Mouse (Mus musculus): ENCODE data around the gene Tmem263. TPM values are rescaled to one million over a fixed set of nuclear protein-coding genes. Genes with fewer than 3 reads are reported as not detected.

Tmem263 gene
- polyA plus RNA-seq, 1 experiment from 2014 or later: 49.7 TPM

DNA sequence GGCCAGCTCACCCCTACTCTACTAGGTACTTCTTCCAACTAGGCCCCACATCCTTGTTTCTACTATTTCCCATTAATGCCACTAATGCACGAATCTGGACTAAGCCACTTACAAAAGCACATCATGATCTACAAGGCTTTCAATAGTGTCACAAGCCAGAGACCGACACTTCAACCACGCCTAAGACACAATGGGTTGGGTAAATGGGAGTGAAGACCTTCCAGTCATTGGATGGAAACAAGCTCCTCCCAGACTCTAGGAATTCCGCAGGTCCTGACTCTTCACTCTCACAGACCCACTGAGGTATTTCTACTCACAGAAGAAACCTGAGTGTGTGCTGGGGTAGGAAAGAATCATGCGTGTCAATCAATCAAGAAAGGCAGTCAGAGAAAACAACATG lies 62.9 kb downstream of the Tmem263 start:
- WGBS: 89% methylated on average over 5 of the region's 5 CpGs
- no peak for ATAC-seq (replicated peaks; ENCODE audit: low FRiP score, low read depth)
- no peaks in the 10 kb centered on the region; the same call in 1 of the 2 replicates for H3K4me1 ChIP-seq (replicated peaks; ENCODE audit: insufficient read depth, low read length)

More for the DNA sequence above, 62.9 kb downstream of the Tmem263 start:
- Histone ChIP-seq H3K27ac (no peak overlapping the region), H3K36me3 (ENCODE audit: insufficient read depth, low read length) (no peaks in the 10 kb centered on the region), H3K4me3 (replicated peaks; ENCODE audit: low read depth, low read length) (no peak overlapping the region), H3K4me2 (ENCODE audit: low read length) (no peak overlapping the region), H3K27me3 (ENCODE audit: insufficient read depth, low read length) (no peaks in the 10 kb centered on the region), H3K9me3 (replicated peaks; ENCODE audit: low read length) (no peaks in the 10 kb centered on the region), H3K9ac (ENCODE audit: low read depth, low read length) (no peak overlapping the region)
- TF ChIP-seq CTCF (IDR thresholded peaks at IDR 0.05; ENCODE audit: low read depth): no peak
- DNase-seq (ENCODE audit: low spot score): no peak

Other genes starting within 250 kb of the Tmem263 start
- gene Ric8b, start 185.0 kb upstream of the Tmem263 start, polyA plus RNA-seq (2015; fragmentation: Nextera tagmentation; extraction: Ambion mirVana): 16.3 and 17.2 TPM in 2 replicates
- gene Fhl4, start 132 bp upstream of the Tmem263 start, polyA plus RNA-seq (2015; fragmentation: Nextera tagmentation; extraction: Ambion mirVana): 0.89 and 0.94 TPM in 2 replicates
- gene Mterf2, start 25.4 kb downstream of the Tmem263 start, polyA plus RNA-seq (2015; fragmentation: Nextera tagmentation; extraction: Ambion mirVana): 14.3 and 15.2 TPM in 2 replicates
- 28.1 and 28.7 TPM in 2 replicates for gene Cry1, start 82.4 kb downstream of the Tmem263 start, polyA plus RNA-seq (2015; fragmentation: Nextera tagmentation; extraction: Ambion mirVana)